Mouse (Mus musculus): ENCODE data around the gene Ccdc13.

The Ccdc13 gene

DNA sequence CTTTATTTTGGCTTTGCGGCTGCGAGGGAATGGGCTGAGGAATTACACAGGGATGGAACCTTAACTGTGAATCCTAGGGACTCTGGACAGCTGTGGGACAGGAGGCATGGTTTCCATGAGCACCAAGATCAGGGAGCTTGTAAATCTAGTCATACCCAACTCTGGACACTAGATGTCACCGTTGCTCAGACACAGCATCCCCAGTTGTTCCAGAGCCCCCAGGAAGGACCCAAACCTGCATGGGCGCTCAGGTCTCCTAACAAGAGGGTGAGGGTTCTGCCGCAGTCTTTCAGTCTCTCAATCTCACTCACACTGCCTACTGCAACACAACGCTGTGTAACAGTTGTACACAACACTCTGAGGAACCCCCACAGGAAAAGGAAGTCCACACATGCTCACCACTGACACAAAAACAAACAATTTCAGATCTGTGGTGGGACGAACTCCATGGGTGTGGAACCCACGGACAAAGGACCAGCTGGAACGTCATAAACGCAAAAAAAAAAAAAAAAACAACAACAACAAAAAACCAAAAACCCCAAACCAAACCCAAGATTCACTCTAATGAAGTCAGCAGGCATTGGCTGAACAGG lies 7.4 kb upstream of the Ccdc13 start:
- DNase-seq = peak; percentile 39

DNA sequence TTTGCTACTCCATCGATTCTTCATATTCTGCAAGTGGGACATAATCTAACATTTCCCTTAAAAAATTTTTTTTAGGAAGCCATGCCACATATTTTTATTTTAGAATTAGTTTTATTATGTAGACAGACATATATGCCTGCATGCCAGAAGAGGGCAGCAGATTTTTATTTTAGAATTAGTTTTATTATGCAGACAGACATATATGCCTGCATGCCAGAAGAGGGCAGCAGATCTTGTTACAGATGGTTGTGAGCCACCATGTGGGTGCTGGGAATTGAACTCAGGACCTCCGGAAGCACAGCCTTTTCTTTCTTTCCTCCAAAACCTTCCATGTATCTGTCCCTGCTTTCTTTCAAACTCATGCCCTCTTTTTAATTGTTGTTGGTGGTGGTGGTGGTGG lies 3.7 kb upstream of the Ccdc13 start:
- no peak for DNase-seq

DNA sequence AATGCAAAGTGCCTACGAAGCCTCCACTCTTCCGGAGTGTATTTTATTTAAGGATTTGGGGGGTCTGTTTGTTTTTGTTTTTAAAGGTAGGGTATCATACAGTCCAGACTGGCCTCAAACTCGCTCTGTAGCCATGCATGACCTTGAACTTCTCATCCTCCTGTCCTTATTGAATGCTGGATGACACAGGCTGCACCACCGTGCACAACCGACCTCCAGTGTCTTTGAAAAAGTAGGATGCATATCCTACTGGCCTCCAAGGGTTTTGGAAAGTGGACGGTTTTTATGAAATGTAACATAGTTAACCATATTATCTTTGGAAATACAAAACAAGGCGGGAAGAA lies 333 bp upstream of the Ccdc13 start:
- no peak for DNase-seq

DNA sequence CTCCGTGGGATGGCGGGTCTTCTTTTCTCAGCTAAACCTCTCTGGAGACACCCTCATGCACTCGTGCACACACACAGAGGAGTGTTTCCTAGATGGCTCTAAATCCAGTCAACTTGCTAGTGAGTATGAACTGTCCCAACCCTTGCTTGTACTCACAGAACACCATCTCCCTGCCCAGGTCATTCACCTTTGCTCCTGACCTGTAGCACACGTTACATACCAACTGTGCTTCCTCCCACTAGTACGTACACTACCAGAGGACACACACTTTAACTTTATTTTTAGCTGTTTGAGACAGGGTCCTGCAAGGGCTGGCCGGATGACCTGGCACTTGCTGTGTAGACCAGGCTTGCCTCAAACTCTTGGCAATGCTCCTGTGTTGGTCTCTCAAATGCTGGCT lies 1.3 kb downstream of the Ccdc13 start:
- no peak for DNase-seq

DNA sequence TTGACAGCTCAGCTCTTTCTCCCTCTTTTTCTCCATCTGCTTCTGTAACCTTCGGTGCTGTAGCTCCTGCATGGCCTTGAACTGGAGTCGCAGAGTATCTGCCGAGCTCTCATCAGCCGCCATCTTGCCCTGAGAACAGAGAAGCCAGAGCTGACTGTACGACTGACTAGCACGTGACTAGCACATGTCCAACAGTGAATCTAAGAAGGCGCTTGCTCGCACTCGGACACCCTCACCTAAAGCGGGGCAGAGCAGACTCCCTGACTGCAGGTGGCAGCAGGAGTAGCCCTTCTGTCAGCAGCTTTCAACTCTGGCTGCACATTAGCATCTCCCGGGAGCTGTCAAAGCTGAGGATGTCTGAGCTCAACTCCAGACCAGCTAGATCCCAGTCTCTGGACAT lies 5.4 kb downstream of the Ccdc13 start:
- no peak for DNase-seq

DNA sequence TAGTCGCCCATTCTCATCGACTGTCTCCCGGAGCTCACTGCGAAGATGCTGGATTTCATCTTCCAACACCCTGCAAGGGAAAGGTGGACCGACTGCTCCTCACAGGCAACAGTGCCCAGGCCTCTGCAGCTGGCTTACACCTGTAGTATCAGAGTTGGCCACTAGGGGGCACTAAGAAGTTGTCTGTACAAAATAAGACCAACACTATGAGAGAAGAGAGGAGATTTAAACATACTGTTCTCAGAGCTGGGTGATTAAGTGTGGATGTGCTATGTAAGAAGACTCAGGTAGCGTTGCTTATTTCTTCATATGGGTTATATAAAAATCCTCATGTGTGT lies 8.3 kb downstream of the Ccdc13 start:
- DNase-seq = peak; percentile 86

DNA sequence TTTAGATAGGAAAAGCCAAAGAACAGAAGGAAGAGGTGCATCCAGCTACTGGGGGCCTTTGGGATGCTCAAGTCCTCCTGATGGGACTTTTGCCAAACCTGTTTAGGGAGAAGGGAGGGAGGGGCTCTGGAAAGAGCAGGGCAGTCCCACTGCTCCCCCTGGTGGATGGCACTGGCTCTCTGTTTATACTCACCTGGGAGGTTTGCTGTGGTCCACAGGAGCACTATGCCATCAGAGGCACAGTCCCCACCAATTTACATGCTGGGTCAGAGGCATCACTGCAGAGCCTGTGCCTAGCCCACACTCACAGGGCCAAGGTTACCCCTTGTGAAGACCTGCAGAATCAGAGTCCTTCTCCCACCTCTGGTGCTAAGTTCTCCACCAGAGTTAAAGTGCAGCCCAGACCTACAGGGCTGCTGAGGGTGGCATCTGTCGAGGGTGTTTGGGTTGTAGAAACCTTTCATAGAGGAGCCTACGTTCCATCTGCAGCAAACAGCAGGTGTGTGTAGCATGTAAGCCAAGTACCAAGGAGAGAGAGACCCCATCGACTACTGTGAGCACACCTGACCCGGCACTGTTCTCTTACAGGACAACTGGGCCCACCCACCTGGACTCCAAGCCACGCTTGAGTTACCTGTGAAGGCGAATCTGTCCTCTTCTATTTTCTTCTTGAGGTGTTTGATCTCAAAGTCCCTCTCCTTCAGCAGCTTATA lies 8.9 kb downstream of the Ccdc13 start:
- peak; percentile 78 for DNase-seq

DNA sequence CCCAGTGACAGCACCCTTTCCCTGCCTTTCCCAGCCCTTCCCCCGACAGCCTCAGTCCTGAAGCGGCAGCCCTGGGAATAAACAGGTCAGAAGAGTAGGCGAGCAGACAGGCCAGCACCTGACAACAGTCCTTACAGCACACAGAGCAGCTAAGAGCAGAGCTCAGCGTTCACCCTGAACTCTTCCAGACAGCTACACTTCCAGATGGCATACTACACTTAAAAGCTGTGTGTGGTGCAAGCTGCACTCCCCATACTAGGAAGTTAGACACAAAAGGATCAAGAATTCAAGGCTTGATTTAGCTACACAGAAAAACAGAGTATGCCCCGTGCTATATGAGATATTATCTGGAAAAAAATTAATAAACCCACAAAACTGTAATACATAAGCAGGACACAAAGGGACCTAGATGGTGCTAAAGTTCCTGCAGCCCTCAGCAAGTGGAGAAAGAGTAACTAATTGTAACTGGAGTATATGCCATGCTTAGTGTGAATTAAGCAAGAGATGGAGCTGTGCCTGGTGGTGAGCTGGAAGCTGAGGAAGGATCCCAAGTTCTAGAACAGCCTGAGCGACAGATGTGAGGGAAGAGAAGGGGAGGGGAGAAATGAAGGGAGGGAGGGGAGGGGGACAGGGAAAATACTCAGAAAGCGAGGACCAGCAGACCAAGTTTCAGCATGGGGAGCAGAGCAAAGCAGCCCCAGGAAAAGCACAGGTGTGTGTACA lies 9.8 kb downstream of the Ccdc13 start:
- DNase-seq = no peak

DNA sequence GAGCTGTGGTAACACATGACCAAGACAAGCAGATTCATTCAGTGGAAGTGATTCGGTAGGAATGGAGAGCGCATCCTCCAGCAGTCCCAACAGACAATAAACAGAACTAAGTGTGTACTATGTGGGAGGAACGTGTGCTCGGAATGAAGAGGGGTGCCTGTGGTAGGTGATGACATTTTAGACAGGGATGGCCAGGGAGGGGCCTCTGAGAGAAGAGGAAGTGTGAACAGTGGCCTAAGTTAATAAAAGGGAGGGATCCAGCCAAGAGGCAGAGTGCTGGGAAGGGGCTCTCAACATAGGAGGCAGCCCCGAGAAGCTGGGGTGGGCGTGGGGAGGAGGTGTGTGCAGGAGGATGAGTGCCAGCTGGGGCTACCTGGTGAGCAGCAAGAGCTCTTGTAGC lies 10.9 kb downstream of the Ccdc13 start:
- DNase-seq = no peak

DNA sequence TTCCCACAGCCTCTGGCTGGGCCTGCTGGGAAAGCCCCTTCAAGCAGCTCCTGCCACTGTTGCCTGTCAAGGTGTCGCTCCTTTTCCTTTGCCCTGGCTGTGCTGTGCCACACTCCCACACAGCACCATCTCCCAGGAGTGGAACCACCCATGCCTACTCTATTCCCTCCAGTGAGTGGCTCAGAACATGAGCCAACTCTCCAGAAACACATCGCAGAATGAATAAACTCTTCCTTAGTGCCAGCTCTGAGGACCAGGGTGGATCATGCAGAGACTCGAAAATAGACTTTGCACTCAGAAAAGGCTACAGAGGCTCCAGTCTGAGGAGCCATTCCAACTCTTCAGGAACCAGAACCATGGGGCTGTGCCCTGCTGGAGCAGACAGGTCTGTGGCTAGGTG lies 12.9 kb downstream of the Ccdc13 start:
- no peak for DNase-seq

DNA sequence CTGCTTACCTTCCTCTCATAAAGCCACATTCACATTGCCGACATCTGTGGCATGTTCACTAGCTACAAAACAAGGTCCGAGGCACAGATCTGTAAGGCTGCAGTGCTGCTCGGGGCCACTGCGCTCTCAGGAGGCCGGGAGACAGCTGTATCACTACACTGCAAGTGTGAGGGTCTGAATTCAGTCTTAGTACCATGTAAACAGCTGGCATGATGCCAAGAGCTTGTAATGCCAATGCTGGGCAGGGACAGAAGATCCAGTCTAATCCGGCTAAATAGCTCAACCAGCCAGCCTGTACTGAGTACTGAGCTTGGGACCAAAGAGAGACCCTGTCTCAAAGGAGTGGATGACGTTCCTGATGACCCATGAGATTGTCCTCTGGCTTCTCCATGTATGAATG lies 15.3 kb downstream of the Ccdc13 start:
- no peak for DNase-seq

DNA sequence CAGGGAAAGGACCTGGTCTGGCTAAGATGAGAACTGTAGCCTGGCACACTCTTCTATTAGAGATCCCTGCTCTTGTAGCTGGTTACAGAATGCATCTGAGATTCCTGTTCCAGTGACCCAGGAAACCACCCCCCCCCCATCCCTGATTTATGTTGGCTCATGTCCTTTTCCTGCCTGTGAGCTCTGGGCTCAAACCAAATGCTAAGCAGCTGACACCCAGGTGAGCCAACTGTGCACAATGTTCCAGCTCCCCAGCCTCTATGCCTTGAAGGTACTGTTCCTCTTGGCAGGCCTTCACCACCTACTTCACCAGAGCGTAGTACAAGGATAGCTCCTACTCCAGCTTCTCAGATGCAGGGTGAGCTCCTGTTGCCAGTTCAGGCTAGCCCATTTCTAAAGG lies 16.2 kb downstream of the Ccdc13 start:
- no peak for DNase-seq

DNA sequence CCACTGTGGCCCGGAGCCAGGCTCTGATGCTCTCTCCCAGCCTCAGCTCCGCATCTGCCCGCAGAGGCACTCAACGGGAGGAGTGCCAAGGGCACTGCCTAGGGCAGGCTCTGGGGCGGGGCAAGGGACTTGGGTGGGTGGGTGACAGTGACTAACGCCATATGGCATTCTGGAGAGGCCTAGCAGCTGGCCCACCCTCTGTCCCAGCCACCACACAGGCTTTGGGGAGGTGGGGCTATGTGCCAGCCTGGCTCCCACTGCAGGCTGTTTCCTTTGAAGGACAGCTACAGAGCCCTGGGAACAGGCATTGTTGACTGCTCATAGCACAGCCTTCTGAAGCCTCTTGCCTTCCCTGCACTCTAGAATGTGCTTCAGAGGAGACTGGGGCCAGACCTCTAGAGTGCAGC lies 16.7 kb downstream of the Ccdc13 start:
- DNase-seq = no peak

DNA sequence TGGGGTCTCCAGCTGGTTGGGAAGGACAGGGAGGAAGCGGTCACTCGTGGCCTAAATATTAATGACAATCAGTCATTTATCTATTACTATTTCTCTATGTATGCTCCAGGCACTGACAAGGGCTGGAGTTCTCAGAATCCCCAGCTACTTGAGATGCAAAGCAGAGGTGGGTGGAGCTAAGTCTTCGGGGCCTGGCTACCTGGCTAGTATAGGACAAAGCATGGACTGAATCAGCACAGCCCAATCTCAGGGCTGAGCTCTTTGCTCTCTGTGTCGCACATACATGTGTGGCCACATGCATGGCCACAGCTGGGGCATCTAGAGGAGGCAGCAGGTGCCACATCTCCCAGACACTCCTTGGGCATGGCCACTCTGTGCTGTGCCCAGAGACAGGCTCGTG lies 18.5 kb downstream of the Ccdc13 start:
- DNase-seq = no peak

DNA sequence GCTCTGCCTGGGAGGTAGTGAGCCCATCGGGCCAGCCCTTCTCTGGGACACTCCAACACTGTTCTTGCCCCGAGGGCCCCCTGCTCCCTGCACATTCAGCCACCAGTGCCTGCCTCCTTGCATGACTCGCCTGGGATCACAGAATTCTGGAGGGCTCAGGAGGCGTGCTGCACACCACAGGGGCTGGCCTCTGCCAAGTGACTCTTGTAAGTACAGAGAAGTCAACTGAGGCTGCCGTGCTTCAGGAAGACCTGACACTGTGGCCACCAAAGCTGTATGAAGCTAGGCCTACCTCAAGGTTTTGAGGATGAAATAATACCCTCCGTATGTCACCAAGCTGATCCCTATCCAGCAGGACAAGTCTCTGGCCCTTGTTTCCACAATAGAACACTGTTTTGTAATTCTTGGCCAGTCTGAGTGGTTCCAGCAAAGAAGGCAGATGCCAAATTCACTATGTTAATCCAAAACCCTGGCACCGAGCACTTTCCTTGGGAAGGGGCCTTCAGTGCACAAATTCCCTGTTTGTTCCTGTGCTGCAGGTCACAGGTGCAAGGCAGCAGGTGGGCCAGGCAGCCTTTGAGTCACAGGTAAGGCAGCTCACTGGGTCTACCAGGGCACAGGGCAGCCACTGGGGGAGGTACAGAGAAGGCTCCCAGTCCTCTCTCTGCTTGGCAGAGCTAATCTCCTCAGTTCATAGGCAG lies 19.3 kb downstream of the Ccdc13 start:
- no peak for DNase-seq

DNA sequence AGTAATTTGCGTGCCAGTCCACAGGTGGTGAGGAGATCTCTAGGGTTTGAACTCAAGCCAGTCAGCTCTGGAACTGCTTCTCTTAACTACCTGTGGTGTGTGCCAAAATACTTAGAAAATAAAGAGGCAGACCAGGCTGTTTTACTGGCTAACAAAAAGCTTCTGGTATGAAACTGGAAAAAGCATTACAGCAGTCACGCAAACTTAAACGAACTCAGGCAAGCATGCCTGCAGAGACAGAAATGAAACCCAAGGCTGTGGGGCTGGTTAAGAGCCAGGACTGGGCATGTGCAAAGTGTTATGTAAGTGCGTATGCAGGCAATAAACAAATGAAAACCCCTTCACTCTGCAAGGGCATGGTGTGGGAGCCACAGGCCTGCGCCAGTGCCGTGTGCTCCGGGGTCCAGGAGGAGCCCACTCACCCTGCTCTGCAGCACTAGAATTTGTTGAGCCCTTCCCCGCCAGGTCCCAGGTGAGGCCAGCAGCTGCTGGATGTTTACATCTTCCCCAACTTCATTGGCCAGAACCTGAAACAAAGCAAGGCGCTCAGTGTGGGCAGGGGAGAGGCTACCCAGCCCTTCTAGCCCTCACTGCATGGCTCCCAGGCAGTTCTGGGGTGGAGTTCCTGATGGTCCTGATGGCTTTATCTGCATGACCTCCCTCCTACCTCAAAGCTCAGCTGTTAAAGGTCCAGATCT lies 20.0 kb downstream of the Ccdc13 start:
- no peak for DNase-seq

DNA sequence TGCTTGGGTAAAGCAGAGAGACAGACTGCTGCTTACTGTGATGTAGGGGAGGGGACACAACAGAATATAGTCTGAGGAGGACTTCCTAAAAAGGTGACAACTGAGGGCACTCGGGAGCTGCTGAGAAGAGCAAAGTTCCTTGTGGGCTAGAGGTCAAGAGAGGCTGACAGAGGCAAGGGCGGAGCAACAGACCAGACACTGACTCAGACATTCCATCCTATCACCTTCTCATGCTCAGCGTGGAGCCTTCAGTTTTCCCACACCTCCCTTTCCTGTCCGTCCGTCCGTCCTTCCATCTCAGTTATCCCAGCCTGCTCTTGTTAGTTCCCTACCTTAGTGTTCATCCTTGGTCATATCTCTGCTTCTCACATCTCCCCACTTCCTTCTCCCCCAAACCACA lies 24.1 kb downstream of the Ccdc13 start:
- DNase-seq = no peak

DNA sequence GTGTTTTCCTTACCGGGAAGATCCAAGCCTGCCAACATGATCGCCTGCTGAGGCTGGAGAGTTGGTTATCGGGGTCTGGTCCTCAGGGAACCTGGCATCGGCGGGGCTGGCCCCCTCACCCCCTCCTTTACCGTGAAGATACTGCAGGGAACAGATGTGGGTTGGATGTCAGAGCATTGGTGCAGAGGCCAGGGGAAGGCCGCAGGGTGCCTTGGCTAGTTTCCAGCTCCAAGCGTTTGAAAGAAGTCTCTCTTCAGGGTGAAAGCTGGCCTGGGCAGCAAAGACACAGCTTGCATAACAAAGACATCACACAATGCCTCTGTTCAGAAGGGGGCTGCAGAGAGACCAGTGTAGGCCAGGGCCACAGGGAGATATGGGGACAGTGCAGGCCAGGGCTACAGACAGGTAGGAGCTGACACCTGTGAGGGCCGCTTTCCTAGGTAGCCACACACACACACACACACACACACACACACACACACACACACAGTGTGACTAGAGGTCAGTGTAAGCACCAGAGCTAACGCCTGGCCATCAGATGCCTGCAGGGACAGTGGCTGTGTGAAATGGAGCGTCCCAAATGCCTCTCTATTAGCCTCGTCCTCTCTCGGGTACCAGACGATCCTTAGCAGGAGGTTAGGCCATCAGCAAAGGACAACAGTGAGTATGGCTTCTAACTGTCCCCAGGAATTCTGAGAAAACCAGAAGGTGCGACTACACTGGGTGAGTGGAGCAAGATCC lies 29.0 kb downstream of the Ccdc13 start:
- DNase-seq = no peak

DNA sequence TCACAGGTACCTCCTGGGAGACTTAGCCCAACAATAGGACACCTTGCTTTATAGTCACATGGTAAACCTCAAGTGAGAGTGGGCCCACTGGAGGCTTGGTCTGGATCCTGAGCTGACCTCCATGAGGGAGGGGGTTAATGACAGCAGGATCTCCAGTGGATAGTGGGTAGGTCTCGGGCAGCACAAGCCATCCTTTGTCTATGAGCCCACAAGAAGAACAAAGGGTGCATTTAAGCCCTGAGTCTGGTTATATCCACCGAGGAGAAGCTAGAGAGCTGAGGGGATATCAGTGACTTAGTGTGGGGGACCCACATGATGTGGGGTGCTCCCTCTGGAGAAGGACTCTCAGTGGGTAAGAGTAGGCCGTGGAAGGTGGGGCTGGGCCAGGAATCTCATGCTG lies 30.8 kb downstream of the Ccdc13 start:
- no peak for DNase-seq

DNA sequence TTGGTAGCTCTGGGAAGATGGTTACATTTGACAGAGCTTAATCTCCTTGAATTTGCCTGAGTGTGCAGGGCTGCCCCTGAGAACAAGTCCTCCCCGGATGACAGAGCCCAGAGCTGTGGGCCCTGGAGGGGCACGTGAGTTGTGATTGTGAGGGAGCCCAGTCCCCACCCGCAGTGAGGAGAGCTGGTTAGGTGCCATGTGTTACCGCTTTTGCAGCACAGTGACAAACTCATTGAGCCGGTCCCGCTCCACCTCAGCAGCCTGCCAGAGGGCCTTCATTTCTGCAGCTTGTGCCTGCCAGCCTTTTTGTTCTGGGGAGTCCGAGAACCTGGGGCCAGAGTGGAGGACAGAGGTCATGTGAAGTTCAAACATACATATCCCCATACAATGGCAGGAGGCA lies 31.3 kb downstream of the Ccdc13 start:
- DNase-seq = no peak

DNA sequence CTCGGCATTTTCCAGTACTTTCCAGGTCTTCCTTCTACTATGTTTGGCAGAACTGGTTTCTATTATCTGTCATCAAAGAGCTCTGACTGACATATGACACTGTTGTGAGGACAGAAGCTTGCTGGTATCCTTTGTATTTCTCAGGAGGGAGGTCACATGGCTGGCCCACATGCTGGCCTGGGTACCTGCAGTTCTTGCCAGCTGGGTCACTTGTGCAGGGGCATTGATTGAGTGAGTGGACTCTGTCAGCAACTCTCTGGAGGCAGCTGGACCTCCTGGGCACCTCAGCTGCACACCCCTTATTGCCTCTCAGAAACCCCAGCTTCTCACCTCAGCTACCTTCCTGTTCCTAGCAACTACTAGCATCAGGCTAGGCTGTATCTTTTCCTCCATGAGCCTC lies 31.7 kb downstream of the Ccdc13 start:
- no peak for DNase-seq

DNA sequence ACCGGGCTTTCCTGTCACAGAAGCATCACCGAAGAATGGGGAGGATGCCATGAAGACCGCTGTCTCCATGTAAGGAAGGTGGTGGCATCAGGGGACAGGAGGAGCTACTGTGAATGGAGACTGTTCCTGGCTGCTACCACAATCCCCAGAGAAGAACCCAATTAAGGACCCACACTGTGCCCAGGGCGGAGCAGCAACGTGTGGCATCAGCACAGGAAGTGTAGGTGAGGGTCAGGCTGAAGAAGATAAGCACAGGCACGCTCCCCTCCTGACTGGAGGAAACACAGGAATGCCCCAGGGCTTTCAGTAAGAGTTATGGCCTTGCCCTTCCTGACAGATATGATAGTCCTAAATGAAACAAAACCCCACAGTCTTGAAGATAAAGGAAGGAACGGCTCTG lies 36.5 kb downstream of the Ccdc13 start:
- no peak for DNase-seq

Data from thymus, postnatal 4 days (tissue).